Mouse (Mus musculus) limb, embryonic 12.5 days (tissue): ENCODE data around the gene Hpn. TPM values are rescaled to one million over a fixed set of nuclear protein-coding genes. Genes with fewer than 3 reads are reported as not detected.

Source experiments
- ATAC-seq: fragments of 200-750 bp; cut with Nextera tagmentation; 2 replicates; pipeline ENCODE4 v1.8.0; 2017; ENCODE audit warnings: low read depth, moderate TSS enrichment; ENCODE audit not compliant: insufficient number of reproducible peaks, insufficient read depth, low FRiP score, low TSS enrichment
- H3K27ac ChIP-seq: fragments of 300-500 bp; sonication (generic); 2 replicates; pipeline ENCODE4 v1.5.1; 2016; ENCODE audit warnings: mild to moderate bottlenecking, moderate library complexity
- H3K27me3 ChIP-seq: fragments of 300-500 bp; sonication (generic); 2 replicates; pipeline ENCODE4 v1.6.1; 2016; ENCODE audit warnings: mild to moderate bottlenecking, moderate library complexity
- H3K36me3 ChIP-seq: fragments of 300-500 bp; sonication (generic); 2 replicates; pipeline ENCODE4 v1.6.1; 2016; ENCODE audit warnings: mild to moderate bottlenecking, moderate library complexity
- H3K4me1 ChIP-seq: fragments of 300-500 bp; sonication (generic); replicated peaks from 2 replicates; pipeline ENCODE4 v1.6.1; 2016
- H3K4me2 ChIP-seq: fragments of 300-500 bp; sonication (generic); 2 replicates; pipeline ENCODE4 v1.6.1; 2016; ENCODE audit warnings: mild to moderate bottlenecking, moderate library complexity
- H3K4me3 ChIP-seq: fragments of 300-500 bp; sonication (generic); replicated peaks from 2 replicates; pipeline ENCODE4 v1.5.1; 2016; ENCODE audit warnings: mild to moderate bottlenecking
- H3K9ac ChIP-seq: fragments of 300-500 bp; sonication (generic); replicated peaks from 2 replicates; pipeline ENCODE4 v1.6.1; 2016; ENCODE audit warnings: mild to moderate bottlenecking, moderate library complexity
- H3K9me3 ChIP-seq: fragments of 300-500 bp; sonication (generic); 2 replicates; pipeline ENCODE4 v1.6.1; 2016; ENCODE audit warnings: mild to moderate bottlenecking, moderate library complexity
- WGBS: fragments of 180-500 bp; shearing (Covaris S2); methylation state at CpG from one replicate; pipeline ENCODE4 v1.1.7; 2016; 5-methylcytosine and 5-hydroxymethylcytosine counted together
- polyA plus RNA-seq: library from polyadenylated mRNA; unstranded; fragments of >200 nt; fragmentation: Nextera tagmentation; extraction: Ambion mirVana; gene quantifications from 2 replicates; pipeline ENCODE4 v1.2.1, GENCODE M21; 2016

Hpn gene
- polyA plus RNA-seq, 1 experiment from 2014 or later: 3.6 TPM

DNA sequence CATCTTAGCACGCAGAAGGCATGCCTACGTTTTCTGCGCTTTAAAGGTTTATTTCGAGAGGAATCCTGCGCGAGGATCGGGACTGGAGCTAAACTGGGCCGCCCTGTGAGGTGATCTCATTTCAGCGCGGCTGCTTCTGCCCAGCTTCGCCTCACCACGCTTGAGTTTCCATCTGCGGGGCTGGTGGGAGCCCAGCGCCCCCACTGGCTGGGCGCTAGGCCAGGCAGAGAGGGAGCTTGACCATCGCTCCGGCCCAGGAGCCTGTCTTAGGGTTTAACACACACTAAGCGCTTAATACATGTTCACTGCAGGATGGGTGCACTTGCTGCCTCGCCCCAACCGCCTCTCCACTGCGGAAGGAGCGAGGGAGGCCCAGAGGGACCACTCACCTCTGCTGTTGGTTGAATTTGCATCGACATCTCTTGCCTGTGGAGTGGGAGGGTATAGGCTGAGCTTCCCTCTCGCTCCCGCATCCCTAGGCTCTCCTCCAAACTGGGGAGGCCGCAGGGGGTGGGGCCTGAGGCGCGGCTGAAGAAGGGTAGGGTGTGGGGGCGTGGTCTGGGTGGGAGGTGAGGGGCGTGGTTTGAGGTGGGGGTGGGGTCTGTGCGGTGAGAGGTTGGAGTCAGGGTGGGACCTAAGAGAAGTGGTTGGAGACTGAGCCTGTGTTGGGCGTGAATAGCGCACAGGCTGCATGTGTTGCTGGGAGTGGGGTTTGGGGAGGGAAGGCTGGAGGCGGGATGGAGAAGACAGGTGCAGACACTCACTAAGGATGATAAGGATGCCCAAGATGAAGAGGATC is 62.3 kb downstream of the Hpn start:
- H3K9ac ChIP-seq: 0 out of 2 replicates have a peak overlapping the region, but pooled peaks have one; percentile 12
- peaks cover 71% of the 10 kb centered on the region for H3K27me3 ChIP-seq
- H3K9me3 ChIP-seq: no peaks in the 10 kb centered on the region
- H3K27ac ChIP-seq: no peak overlapping the region
- H3K4me3 ChIP-seq: peak overlapping the region; percentile 28
- H3K36me3 ChIP-seq: no peaks in the 10 kb centered on the region
- no peak for ATAC-seq
- H3K4me1 ChIP-seq: peaks cover 64% of the 10 kb centered on the region
- 2% methylated on average over 34 of the region's 34 CpGs for WGBS
- peak overlapping the region; percentile 52 for H3K4me2 ChIP-seq

DNA sequence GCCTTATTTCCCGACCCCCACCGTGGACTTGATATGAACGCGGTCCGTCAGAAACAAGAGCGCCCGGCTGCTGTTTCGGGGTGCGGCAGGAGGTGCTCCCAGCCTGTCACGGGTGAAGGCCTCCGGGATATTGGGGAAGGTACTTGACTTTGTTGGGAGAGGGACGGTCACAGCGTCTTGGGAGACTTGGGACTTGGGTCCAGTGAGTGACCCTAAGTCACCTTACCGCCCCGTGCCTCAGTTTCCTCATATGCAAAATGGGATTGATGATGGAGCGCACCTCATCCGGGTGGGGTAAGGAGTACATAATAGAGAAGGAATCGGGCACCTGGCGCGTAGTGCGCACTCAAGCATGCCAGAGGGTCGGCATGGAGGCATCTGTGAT is 62.8 kb downstream of the Hpn start:
- ATAC-seq: no peak
- no peak overlapping the region for H3K27ac ChIP-seq
- H3K9ac ChIP-seq: 0 out of 2 replicates have a peak overlapping the region, but pooled peaks have one; percentile 12

DNA sequence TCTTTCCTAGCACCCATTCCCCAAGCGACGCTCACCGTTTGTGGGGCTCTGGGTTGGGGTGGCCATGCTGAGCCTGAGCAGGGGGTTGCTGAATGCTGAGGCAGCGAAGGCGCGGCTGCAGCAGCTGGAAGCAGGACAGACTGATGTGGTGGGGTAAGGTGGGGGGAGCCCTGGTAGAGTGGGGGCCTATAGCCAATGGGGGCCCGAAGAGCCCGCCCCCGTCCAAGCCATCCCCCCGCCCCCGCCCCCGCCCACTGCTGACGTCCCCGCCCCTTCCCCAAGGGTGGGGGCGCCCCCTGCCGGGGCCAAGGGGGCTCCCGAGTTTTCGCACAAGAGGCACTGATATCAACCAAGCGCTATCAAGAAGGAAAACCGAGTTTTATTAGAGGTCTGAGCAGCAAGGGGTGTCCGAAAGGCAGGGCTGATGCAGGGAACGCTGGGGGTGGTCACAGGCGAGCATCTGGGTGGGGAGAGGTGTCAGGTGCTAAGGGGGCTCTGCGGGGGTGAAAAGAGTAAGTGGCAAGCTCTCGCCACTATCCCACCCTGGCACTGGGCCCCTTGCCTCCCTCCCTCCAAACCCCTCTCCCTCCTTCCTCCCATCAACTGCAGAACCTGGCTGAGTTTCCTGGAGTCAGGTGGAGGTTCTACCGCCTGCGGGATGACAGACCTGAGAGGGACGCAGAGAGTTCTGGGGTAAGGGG is 63.6 kb downstream of the Hpn start, which contains the start of gene Fxyd7:
Fxyd7 (minus strand) TSS at position 147 of the 701 bp plus-strand sequence.
- no peaks in the 10 kb centered on the region for H3K36me3 ChIP-seq
- peak within 1 kb of the TSS; percentile 28 for H3K4me3 ChIP-seq
- peak within 1 kb of the TSS; percentile 45 for H3K9ac ChIP-seq
- peaks cover 76% of the 10 kb centered on the region for H3K27me3 ChIP-seq
- H3K4me1 ChIP-seq: peaks cover 64% of the 10 kb centered on the region
- WGBS: under 1% methylated on average over 24 of the region's 28 CpGs
- no peaks in the 10 kb centered on the region for H3K9me3 ChIP-seq
- H3K4me2 ChIP-seq: peak within 1 kb of the TSS; percentile 52
- ATAC-seq: no peak
- no peak within 1 kb of the TSS for H3K27ac ChIP-seq

More for the DNA sequence above, 62.8 kb downstream of the Hpn start:
- peak overlapping the region; percentile 28 for H3K4me3 ChIP-seq
- 2% methylated on average over 22 of the region's 22 CpGs for WGBS
- peaks cover 76% of the 10 kb centered on the region for H3K27me3 ChIP-seq
- H3K36me3 ChIP-seq: no peaks in the 10 kb centered on the region
- peaks cover 64% of the 10 kb centered on the region for H3K4me1 ChIP-seq
- H3K9me3 ChIP-seq: no peaks in the 10 kb centered on the region
- peak overlapping the region; percentile 52 for H3K4me2 ChIP-seq

DNA sequence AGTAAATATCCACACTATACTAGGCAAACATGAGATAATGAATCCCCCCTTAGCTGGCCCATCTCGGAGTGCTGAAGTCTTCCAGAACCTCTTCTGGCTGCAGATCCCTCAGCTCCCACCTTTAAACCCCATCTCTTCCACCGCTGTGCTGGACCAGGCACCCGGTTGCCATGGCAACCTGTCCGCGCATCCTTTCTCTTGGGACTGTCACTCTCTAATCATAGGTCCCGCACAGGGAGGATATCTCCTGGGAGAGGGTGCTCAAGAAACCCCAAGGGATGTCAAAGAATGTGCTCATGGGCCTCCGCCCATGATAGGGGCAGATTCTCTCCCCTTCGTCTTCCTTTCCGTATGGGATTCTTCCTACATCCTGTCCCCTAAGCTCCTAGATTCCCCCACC is 64.2 kb downstream of the Hpn start:
- Histone ChIP-seq H3K4me3 (peak overlapping the region; percentile 28), H3K27me3 (peaks cover 79% of the 10 kb centered on the region), H3K27ac (no peak overlapping the region), H3K9ac (0 out of 2 replicates have a peak overlapping the region, but pooled peaks have one; percentile 27), H3K36me3 (no peaks in the 10 kb centered on the region), H3K4me2 (peak overlapping the region; percentile 52), H3K4me1 (peaks cover 64% of the 10 kb centered on the region), H3K9me3 (no peaks in the 10 kb centered on the region)
- WGBS: 2% methylated on average over 9 of the region's 9 CpGs
- ATAC-seq: no peak

DNA sequence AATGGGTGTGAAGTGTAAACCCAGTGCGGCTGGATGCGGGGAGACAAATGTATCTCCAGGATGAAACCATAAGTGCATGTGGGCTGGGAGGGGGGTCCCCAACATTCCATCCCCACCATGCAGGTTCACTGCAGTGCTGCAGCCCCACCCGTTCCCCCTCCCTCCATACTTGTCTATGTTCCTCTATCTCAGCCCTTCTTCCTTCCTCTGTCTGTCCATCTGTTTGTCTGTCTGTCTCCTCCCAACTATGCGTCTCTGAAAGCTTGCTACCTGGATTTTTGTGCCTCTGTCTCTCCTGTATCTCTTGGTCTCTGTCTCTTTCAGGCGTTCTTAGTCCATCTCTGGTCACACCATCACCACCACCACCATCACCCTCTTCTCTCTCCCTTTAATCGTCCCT is 64.6 kb downstream of the Hpn start:
- no peaks in the 10 kb centered on the region for H3K36me3 ChIP-seq
- ATAC-seq: no peak
- peaks cover 82% of the 10 kb centered on the region for H3K27me3 ChIP-seq
- H3K27ac ChIP-seq: no peak overlapping the region
- peaks cover 63% of the 10 kb centered on the region for H3K4me1 ChIP-seq
- WGBS: 10% methylated on average over 6 of the region's 6 CpGs
- no peaks in the 10 kb centered on the region for H3K9me3 ChIP-seq
- peak overlapping the region; percentile 45 for H3K9ac ChIP-seq
- peak overlapping the region; percentile 28 for H3K4me3 ChIP-seq
- H3K4me2 ChIP-seq: peak overlapping the region; percentile 52

DNA sequence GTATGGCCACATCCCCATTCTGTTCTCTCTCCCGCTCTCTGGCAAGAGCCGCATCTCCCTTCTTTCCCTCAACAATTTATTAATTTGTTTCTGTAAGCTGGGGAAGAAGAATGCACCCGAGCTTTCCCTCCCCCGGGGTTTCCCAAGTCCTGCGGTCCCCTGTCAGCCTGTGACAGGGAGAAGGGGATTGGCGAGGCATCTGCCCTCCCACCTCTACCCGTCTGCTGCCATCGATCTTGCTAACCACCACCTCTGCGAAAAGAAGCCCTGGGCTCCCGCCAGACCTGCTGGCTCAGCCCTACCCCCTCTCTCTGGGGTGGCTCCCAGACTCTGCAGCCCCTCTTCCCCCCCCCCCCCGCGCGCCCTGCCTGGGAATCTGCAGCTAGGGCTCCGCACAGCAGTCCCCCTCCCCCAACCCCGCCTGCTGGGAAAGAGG is 65.2 kb downstream of the Hpn start:
- no peaks in the 10 kb centered on the region for H3K9me3 ChIP-seq
- H3K4me3 ChIP-seq: peak overlapping the region; percentile 28
- 4% methylated on average over 11 of the region's 15 CpGs for WGBS
- ATAC-seq: peak; percentile 4; the same call in 1 of the 2 replicates
- no peaks in the 10 kb centered on the region for H3K36me3 ChIP-seq
- peak overlapping the region; percentile 52 for H3K4me2 ChIP-seq
- H3K4me1 ChIP-seq: peaks cover 56% of the 10 kb centered on the region
- peak overlapping the region; percentile 45 for H3K9ac ChIP-seq
- H3K27ac ChIP-seq: no peak overlapping the region
- peaks cover 87% of the 10 kb centered on the region for H3K27me3 ChIP-seq

DNA sequence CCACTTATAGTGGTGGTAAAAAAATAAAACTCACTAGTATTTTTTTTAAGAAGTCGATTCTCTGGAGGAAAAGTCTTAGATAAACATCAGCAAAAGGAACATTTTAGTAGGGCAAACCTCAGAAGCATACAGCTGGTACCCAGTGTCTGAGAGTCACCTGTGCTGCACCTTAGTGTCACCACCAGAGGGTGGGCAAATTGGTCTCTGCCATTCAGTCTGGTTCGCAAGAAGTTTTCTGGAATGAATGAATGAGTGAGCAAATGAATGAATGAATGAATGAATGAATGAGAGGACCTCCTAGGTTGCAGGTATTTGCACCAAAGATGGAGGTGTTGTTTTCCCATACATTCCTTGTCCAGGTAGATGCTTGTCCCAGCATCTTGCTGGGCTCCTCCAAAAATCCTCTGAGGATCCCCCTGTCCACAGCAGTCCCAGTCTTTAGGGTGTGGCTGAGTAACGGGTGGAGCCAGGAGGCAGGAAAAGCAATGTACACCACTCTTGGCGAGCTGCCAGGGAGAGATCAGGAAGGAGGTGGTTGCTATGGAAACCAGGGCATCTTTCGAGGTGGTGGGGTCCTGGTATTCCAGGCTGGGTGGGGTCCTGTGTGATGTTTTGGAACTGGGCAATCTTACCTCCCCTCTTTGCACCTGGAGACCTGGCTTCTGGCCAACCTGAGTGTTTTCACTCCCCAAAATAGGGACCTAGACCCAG is 65.8 kb downstream of the Hpn start:
- Histone ChIP-seq H3K9ac (no peak overlapping the region), H3K27ac (no peak overlapping the region), H3K27me3 (peaks cover 87% of the 10 kb centered on the region), H3K4me1 (peaks cover 51% of the 10 kb centered on the region), H3K9me3 (no peaks in the 10 kb centered on the region), H3K4me2 (peak overlapping the region; percentile 52), H3K36me3 (no peaks in the 10 kb centered on the region), H3K4me3 (peak overlapping the region; percentile 28)
- WGBS: 20% methylated on average over 5 of the region's 5 CpGs
- ATAC-seq: no peak

Other genes with a start within 250 kb of the Hpn start
- 0.05 and 0.26 TPM in 2 replicates for gene Cd22, start 234.9 kb downstream of the Hpn start, polyA plus RNA-seq
- gene Mag, start 200.4 kb downstream of the Hpn start, polyA plus RNA-seq: 0.29 TPM in 1 of 2 replicates, not detected in the other
- not detected in 2 replicates for gene Hamp2, start 190.6 kb downstream of the Hpn start, polyA plus RNA-seq
- not detected in 2 replicates for gene Hamp, start 171.3 kb downstream of the Hpn start, polyA plus RNA-seq
- 31.9 and 37.6 TPM in 2 replicates for gene Usf2, start 158.5 kb downstream of the Hpn start, polyA plus RNA-seq
- 32.6 and 33.2 TPM in 2 replicates for gene Lsr, start 141.8 kb downstream of the Hpn start, polyA plus RNA-seq
- 1.00 and 1.1 TPM in 2 replicates for gene Fam187b, start 141.5 kb downstream of the Hpn start, polyA plus RNA-seq
- gene Fxyd5, start 72.8 kb downstream of the Hpn start, polyA plus RNA-seq: 9.9 and 10.3 TPM in 2 replicates
- 9.7 and 10.6 TPM in 2 replicates for gene Fxyd7, start 63.8 kb downstream of the Hpn start, polyA plus RNA-seq
- 23.6 and 28.2 TPM in 2 replicates for gene Fxyd1, start 58.1 kb downstream of the Hpn start, polyA plus RNA-seq
- 0.61 and 0.87 TPM in 2 replicates for gene Lgi4, start 55.9 kb downstream of the Hpn start, polyA plus RNA-seq
- 18.3 and 19.2 TPM in 2 replicates for gene Fxyd3, start 38.6 kb downstream of the Hpn start, polyA plus RNA-seq
- gene Scn1b, start 11.7 kb upstream of the Hpn start, polyA plus RNA-seq: 1.4 and 2.0 TPM in 2 replicates
- gene Gramd1a, start 40.6 kb upstream of the Hpn start, polyA plus RNA-seq: 95.1 and 104 TPM in 2 replicates
- not detected in 2 replicates for gene Scgb2b2, start 175.2 kb upstream of the Hpn start, polyA plus RNA-seq
- not detected in 2 replicates for gene Scgb1b2, start 176.5 kb upstream of the Hpn start, polyA plus RNA-seq
- not detected in 2 replicates for gene Scgb2b3, start 246.8 kb upstream of the Hpn start, polyA plus RNA-seq